Mouse (Mus musculus): ENCODE results near the gene Fyn.

- TF ChIP-seq CTCF (IDR thresholded peaks at IDR 0.05; ENCODE audit: borderline replicate concordance, insufficient read depth, low read length) (no peak), POLR2A (IDR thresholded peaks at IDR 0.05; ENCODE audit: low read depth, low read length) (no peak)
These were observed 9.5 kb downstream of the Fyn start for GRCm38 (mm10) chr10:39378025-39378603.

All from embryonic fibroblast, embryonic 13.5 days (primary cell).